Mouse (Mus musculus): ENCODE results near the gene Rnf157.

DNA sequence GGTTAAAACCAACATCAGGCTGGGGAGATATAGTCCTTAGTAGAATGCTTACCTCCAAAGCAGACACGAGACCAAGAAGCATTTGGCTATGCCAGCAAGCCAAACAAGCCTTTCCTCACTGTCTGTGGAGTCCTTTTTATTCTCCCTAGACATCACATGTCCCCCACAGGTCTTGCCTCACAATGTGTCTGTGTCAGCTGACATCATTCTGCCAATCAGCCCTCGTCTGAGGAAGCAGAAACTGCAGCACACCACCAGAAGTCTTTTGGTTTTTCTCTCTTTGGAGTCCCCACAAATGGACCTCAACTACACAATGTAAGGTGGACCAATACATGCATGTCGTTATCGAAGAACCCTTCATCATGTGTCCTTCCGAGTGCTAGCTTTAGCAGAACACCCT, 4.2 kb upstream of the Rnf157 start:
- TF ChIP-seq CTCF (IDR thresholded peaks at IDR 0.05; ENCODE audit: extremely low read depth, insufficient read depth, low read length), result no peak
- no peak for TF ChIP-seq POLR2A (IDR thresholded peaks at IDR 0.05; ENCODE audit: extremely low read depth, insufficient read depth, low read length)

Data from cortical plate, adult 2 months (tissue).